Mouse (Mus musculus) liver, adult 2 months (tissue): ENCODE measurements around the gene St3gal2.

Source experiments
- CTCF ChIP-seq: fragments of 200-500 bp; IDR thresholded peaks from 2 replicates; pipeline ENCODE4 v1.5.1; 2011; ENCODE audit warnings: low read depth, low read length, control low read depth
- POLR2A ChIP-seq: fragments of 200-500 bp; IDR thresholded peaks from 2 replicates; pipeline ENCODE4 v1.6.1; 2011; ENCODE audit warnings: low read length, control low read depth; ENCODE audit not compliant: insufficient read depth; ENCODE audit errors: extremely low read depth

DNA sequence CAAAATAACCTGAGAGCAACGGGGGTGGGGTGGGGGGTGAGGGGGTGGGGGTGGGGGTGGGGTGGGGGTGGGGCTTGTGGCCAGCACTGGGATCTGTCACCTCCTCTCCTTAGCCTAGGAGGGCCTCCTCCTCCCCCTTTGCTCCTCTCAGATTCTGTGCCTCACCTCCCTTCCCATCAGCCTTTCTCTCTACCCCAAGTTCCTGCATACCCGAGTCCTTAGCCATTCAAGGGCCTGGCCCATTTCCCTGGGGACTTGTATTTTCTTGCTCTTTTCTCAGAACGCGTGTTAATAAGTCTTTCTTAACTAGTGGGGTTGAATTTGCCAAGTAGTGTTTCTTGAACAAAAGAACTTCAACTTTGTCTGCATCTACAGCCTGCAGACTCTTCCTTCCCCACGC, 7.0 kb downstream of the St3gal2 start:
- no peak for TF ChIP-seq CTCF
- TF ChIP-seq POLR2A = no peak
